Mouse (Mus musculus) limb, embryonic 14.5 days (tissue): ENCODE results near the gene Mcfd2. TPM values are rescaled to one million over a fixed set of nuclear protein-coding genes. Genes with fewer than 3 reads are reported as not detected.
"Not testable (repeated sequence)": the region's sequence is repeated elsewhere in the genome, so short reads cannot be mapped to it uniquely, and the experiment has no call there.

Source experiments
- ATAC-seq: fragments of 200-750 bp; cut with Nextera tagmentation; 2 replicates; pipeline ENCODE4 v1.8.0; 2017; ENCODE audit warnings: low read depth, moderate number of reproducible peaks, moderate TSS enrichment; ENCODE audit not compliant: low FRiP score
- DNase-seq: peaks from one replicate; pipeline ENCODE4 v3.0.0-alpha.2; 2015; ENCODE audit warnings: low spot score
- H3K27ac ChIP-seq: fragments of 300-500 bp; sonication (generic); replicated peaks from 2 replicates; pipeline ENCODE4 v1.5.1; 2014; ENCODE audit warnings: low read depth, mild to moderate bottlenecking, low read length, moderate library complexity, mixed read lengths
- H3K27me3 ChIP-seq: fragments of 300-500 bp; sonication (generic); 2 replicates; pipeline ENCODE4 v1.6.1; 2014; ENCODE audit warnings: low read length, mixed read lengths; ENCODE audit not compliant: control insufficient read depth, insufficient read depth
- H3K36me3 ChIP-seq: fragments of 300-500 bp; sonication (generic); 2 replicates; pipeline ENCODE4 v1.6.1; 2014; ENCODE audit warnings: mild to moderate bottlenecking, low read length, moderate library complexity, mixed read lengths; ENCODE audit not compliant: control insufficient read depth, insufficient read depth
- H3K4me1 ChIP-seq: fragments of 300-500 bp; sonication (generic); 2 replicates; pipeline ENCODE4 v1.6.1; 2014; ENCODE audit warnings: antibody characterized with exemption, low read length, mixed read lengths; ENCODE audit not compliant: control insufficient read depth, insufficient read depth
- H3K4me2 ChIP-seq: fragments of 300-500 bp; sonication (generic); replicated peaks from 2 replicates; pipeline ENCODE4 v1.6.1; 2014; ENCODE audit warnings: low read depth, mild to moderate bottlenecking, low read length, moderate library complexity; ENCODE audit not compliant: severe bottlenecking
- H3K4me3 ChIP-seq: fragments of 300-500 bp; sonication (generic); replicated peaks from 2 replicates; pipeline ENCODE4 v1.5.1; 2014; ENCODE audit warnings: low read length
- H3K9ac ChIP-seq: fragments of 300-500 bp; sonication (generic); 2 replicates; pipeline ENCODE4 v1.6.1; 2014; ENCODE audit warnings: mild to moderate bottlenecking, low read depth, low read length, moderate library complexity; ENCODE audit not compliant: severe bottlenecking
- H3K9me3 ChIP-seq: fragments of 300-500 bp; sonication (generic); 2 replicates; pipeline ENCODE4 v1.6.1; 2016; ENCODE audit warnings: low read length; ENCODE audit not compliant: control insufficient read depth
- POLR2A ChIP-seq: fragments of 200-500 bp; IDR thresholded peaks from 2 replicates; pipeline ENCODE4 v1.8.0; 2012; ENCODE audit warnings: inconsistent platforms, mild to moderate bottlenecking, moderate library complexity, borderline replicate concordance; ENCODE audit not compliant: insufficient read depth, insufficient read length; ENCODE audit errors: extremely low read depth
- WGBS: fragments of 180-500 bp; shearing (Covaris S2); extraction: QIAGEN DNeasy Blood & Tissue Kit; methylation state at CpG from one replicate; pipeline ENCODE4 v1.1.7; 2014; 5-methylcytosine and 5-hydroxymethylcytosine counted together
- polyA plus RNA-seq, 2 experiments: library from polyadenylated mRNA; depleted of rRNA in 1 of 2; stranded (reverse) in 1 of 2; unstranded in 1 of 2; fragments of >200 nt; fragmentation: Nextera tagmentation in 1 of 2; extraction: Ambion mirVana in 1 of 2; gene quantifications; 2 replicates each; pipeline versions ENCODE4 v1.2.1 to v1.2.3; 2012 to 2014

The Mcfd2 gene
- polyA plus RNA-seq, 2 experiments: 70.3 to 98.4 TPM

DNA sequence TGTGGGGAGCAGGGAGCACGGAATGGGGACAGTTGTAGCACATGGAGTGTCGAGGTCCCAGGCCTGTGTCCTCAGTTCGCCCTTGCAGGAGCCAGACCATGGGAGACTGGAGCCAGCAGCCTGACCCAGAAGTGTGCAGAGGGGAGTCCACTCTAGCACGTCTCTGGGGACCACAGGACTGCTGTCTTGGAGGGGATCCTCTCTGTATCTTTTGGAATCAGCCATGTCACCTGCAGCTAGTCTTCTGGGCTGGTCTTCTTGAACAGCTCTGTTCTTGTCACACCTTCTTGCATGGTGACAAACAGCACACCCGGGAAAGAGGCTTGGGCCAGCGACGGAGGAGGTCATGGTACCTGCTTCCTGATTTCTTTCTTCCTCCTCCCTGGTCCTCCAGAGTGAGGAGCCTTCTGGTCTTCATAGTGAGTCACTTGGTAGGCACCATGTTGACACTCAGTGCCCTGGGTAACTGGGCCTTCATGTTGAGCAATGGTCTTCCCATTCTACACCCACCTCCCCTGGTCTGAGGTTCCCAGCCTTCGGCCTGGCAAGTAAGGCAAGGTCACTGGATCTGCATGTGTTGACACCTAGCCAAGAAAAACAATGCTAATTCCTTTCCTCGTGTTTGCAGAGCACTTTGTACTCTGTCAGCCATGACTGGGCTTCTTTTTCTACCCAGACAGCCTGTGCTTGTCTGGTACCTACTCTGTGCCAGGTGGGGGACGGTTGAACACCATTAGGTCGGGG is 38.6 kb upstream of the Mcfd2 start:
- Histone ChIP-seq H3K27ac (no peak overlapping the region), H3K9me3 (no peaks in the 10 kb centered on the region), H3K4me3 (no peak overlapping the region), H3K36me3 (peaks cover 3% of the 10 kb centered on the region; the same call in 1 of the 2 replicates), H3K9ac (no peak overlapping the region), H3K4me2 (no peak overlapping the region), H3K27me3 (no peaks in the 10 kb centered on the region), H3K4me1 (0 out of 2 replicates have a peak, but pooled peaks cover under 1% of the 10 kb centered on the region)
- no peak for TF ChIP-seq POLR2A
- WGBS: 73% methylated on average over 11 of the region's 11 CpGs
- ATAC-seq (no peak), DNase-seq (no peak)

DNA sequence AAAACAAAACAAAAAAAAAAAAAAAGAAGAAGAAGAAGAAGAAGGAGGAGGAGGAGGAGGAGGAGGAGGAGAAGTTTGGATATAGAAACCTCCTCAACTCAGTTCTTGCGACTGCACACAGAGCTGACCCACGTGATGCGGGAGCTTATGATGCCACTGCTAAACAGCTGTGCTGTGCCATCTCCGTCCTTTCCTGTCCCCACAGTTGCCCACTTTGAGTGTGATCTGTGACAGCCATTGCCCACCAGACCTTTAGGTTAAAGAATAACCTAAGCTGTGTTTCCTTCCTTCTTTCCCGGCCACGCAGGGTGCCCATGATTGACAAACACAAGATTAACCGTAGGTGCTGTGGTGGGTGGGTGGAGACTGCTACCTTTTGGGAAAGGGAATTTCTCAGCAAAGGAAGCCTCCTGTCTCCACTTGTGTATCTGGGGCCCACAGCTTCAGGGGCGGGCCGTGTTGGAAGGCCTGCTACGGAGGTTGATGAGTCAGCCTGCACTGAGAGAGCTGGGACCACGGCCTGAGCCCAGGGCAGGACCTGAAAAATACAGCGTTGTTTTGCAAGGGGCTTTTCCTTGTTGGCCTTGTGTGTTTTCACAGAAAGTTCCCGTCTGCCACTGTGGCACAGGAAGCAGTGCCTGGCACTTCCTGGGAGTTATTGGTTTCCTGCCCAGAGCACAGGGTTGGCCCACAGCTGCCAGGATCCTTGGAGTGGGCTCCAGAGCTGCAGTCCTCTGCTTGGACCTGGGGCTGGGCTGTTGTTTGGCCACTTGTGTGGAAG is 36.5 kb upstream of the Mcfd2 start:
- Histone ChIP-seq H3K4me2 (no peak overlapping the region), H3K4me1 (0 out of 2 replicates have a peak, but pooled peaks cover 2% of the 10 kb centered on the region), H3K4me3 (no peak overlapping the region), H3K27me3 (no peaks in the 10 kb centered on the region), H3K36me3 (no peaks in the 10 kb centered on the region), H3K27ac (no peak overlapping the region), H3K9ac (no peak overlapping the region), H3K9me3 (no peaks in the 10 kb centered on the region)
- no peak for TF ChIP-seq POLR2A
- WGBS: 77% methylated on average over 13 of the region's 13 CpGs
- ATAC-seq: no peak
- no peak for DNase-seq

DNA sequence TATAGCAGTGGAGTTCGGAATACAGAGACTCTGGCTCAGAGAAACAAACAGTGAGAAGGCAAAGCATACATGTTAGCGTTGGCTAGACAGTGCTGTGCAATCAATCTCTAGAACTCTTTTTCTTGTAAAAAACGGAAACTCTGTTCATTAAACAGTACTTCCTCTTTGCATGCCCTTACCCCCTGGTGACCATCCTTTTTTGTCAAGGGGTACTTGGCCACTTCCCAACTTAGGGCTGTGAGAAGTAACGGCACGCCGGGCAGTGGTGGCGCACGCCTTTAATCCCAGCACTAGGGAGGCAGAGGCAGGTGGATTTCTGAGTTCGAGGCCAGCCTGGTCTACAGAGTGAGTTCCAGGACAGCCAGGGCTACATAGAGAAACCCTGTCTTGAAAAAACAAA is 35.9 kb upstream of the Mcfd2 start:
- H3K9me3 ChIP-seq: not testable (repeated sequence)
- 89% methylated on average over 9 of the region's 9 CpGs for whole genome bisulfite sequencing

DNA sequence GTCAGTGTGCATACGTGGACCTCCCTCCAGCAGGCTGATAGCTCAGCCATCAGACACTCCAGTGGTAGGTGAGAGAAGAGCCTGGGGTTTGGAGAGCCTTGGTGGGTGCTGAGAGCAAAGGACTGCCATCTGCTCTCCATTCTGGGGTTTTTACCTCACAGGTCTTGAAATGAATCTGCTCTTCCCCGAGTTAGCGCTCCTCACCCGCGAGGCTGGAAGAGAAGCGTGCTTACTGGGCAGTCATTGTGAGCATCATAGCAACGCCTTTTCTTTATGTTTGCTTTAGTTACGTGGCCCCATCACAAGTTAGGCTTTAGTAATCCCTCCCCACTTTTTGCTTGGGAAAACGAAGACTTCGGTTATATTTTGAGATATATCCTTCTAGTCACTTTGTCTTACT is 34.6 kb upstream of the Mcfd2 start:
- H3K9me3 ChIP-seq: no peaks in the 10 kb centered on the region
- ATAC-seq (no peak), DNase-seq (no peak)
- no peak overlapping the region for H3K4me3 ChIP-seq
- no peak overlapping the region for H3K4me2 ChIP-seq
- H3K9ac ChIP-seq: no peak overlapping the region
- H3K27ac ChIP-seq: no peak overlapping the region
- no peaks in the 10 kb centered on the region for H3K27me3 ChIP-seq
- WGBS: 82% methylated on average over 10 of the region's 10 CpGs
- H3K36me3 ChIP-seq: no peaks in the 10 kb centered on the region
- TF ChIP-seq POLR2A: no peak
- H3K4me1 ChIP-seq: 0 out of 2 replicates have a peak, but pooled peaks cover 2% of the 10 kb centered on the region

More for the DNA sequence above, 35.9 kb upstream of the Mcfd2 start:
- not testable (repeated sequence) for DNase-seq, ATAC-seq, H3K9ac ChIP-seq, H3K36me3 ChIP-seq, H3K4me3 ChIP-seq, H3K27me3 ChIP-seq, H3K4me1 ChIP-seq, H3K27ac ChIP-seq, H3K4me2 ChIP-seq

DNA sequence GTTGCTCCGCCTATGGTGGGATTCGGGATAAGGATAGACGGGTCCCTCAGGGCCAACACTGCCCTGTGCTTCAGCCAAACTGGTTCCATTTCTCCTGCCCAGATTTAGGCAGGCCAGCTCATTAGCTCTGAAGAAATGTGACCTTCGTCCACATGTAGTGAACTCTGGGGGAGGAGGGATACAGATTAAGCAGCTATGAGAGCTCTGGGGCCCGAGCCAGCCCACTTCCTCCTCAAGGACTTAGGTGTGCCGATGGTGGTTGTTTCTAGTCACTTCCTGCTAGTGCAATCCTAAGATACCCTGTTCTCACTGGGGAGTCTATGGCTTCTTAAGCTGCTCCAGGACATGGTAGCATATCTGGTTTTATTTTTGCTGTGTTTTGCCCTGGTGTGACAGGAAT is 33.2 kb upstream of the Mcfd2 start:
- Histone ChIP-seq H3K9ac (no peak overlapping the region), H3K9me3 (no peaks in the 10 kb centered on the region), H3K4me2 (no peak overlapping the region), H3K36me3 (no peaks in the 10 kb centered on the region), H3K27me3 (no peaks in the 10 kb centered on the region), H3K4me1 (0 out of 2 replicates have a peak, but pooled peaks cover 2% of the 10 kb centered on the region), H3K27ac (no peak overlapping the region), H3K4me3 (no peak overlapping the region)
- ATAC-seq (no peak), DNase-seq (no peak)
- TF ChIP-seq POLR2A: no peak
- WGBS: 54% methylated on average over 6 of the region's 6 CpGs

DNA sequence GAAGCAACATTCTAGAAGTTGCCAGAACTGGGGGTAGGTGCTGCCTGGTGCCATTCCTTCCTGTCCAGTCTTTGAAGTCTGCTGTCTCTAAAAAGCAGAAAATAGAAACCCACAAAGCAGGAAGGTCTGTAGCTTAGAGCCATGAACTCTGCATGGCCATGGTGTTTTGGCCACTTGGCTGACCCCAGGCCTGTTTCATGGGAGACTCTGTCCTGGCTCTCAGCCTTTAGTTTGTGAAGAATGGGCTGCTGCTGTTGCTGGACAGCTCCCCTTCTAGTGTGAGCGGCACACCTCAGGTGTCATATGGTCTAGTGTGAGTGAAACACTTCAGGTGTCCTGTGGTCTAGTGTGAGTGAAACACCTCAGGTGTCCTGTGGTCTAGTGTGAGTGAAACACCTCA is 31.0 kb upstream of the Mcfd2 start:
- WGBS: 60% methylated on average over 1 of the region's 1 CpGs

More for the DNA sequence above, 31.0 kb upstream of the Mcfd2 start:
- DNase-seq, H3K4me1 ChIP-seq, H3K9me3 ChIP-seq, H3K4me3 ChIP-seq, H3K9ac ChIP-seq, ATAC-seq, H3K4me2 ChIP-seq, H3K27me3 ChIP-seq, H3K36me3 ChIP-seq, H3K27ac ChIP-seq: not testable (repeated sequence)
